Mouse (Mus musculus) hindbrain, embryonic 12.5 days (tissue): Measurements from ENCODE around the gene Rhob. TPM values are rescaled to one million over a fixed set of nuclear protein-coding genes. Genes with fewer than 3 reads are reported as not detected.

Experiments
- ATAC-seq: fragments of 200-750 bp; cut with Nextera tagmentation; 2 replicates; pipeline ENCODE4 v1.8.0; 2017; ENCODE audit warnings: moderate TSS enrichment; ENCODE audit not compliant: low FRiP score
- H3K27ac ChIP-seq: fragments of 300-500 bp; sonication (generic); 2 replicates; pipeline ENCODE4 v1.5.1; 2016; ENCODE audit warnings: mild to moderate bottlenecking
- H3K27me3 ChIP-seq: fragments of 300-500 bp; sonication (generic); 2 replicates; pipeline ENCODE4 v1.6.1; 2016; ENCODE audit warnings: mild to moderate bottlenecking
- H3K36me3 ChIP-seq: fragments of 300-500 bp; sonication (generic); 2 replicates; pipeline ENCODE4 v1.6.1; 2016; ENCODE audit warnings: mild to moderate bottlenecking
- H3K4me1 ChIP-seq: fragments of 300-500 bp; sonication (generic); 2 replicates; pipeline ENCODE4 v1.6.1; 2016
- H3K4me2 ChIP-seq: fragments of 300-500 bp; sonication (generic); replicated peaks from 2 replicates; pipeline ENCODE4 v1.6.1; 2016; ENCODE audit warnings: mild to moderate bottlenecking
- H3K4me3 ChIP-seq: fragments of 300-500 bp; sonication (generic); 2 replicates; pipeline ENCODE4 v1.5.1; 2016; ENCODE audit warnings: mild to moderate bottlenecking
- H3K9ac ChIP-seq: fragments of 300-500 bp; sonication (generic); 2 replicates; pipeline ENCODE4 v1.6.1; 2016; ENCODE audit warnings: mild to moderate bottlenecking, moderate library complexity
- H3K9me3 ChIP-seq: fragments of 300-500 bp; sonication (generic); replicated peaks from 2 replicates; pipeline ENCODE4 v1.6.1; 2016; ENCODE audit warnings: mild to moderate bottlenecking
- WGBS: fragments of 180-500 bp; shearing (Covaris S2); methylation state at CpG from one replicate; pipeline ENCODE4 v1.1.7; 2016; 5-methylcytosine and 5-hydroxymethylcytosine counted together
- polyA plus RNA-seq: library from polyadenylated mRNA; unstranded; fragments of >200 nt; fragmentation: Nextera tagmentation; extraction: Ambion mirVana; gene quantifications from 2 replicates; pipeline ENCODE4 v1.2.1, GENCODE M21; 2016

Gene Rhob
- polyA plus RNA-seq, 1 experiment from 2014 or later: 75.4 TPM

DNA sequence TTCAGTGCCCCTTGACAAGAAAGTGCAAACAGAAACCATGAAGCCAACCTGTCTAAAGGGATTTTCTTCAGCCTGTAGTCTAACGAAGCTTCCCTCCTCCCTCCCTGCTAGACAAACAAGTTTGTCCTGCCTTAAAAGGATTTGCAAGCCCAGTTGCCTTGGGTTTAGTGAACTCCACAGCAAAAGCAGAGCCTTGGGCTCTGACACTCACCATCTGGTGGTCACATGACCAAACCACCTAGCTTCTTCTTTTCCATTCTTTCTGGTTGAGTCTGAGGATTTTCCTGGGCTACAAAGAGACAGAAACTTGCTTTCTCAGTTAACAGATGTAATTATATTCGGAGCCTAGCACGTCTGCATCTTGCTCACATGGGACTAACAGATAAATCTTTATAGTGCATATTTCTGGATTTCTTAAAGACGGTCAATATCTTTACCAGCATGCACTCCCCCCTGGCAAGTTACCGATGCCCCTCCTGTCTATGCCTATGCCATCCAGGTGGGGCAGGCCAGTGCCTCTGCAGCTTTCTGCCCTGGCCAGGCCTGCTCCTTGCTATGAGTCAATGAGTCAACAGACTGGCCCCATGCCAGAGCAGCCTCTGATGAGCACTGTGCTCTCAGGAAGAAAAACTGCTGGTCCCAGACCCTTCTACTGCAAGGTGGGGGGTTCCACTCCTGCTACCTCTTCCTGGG lies 11.7 kb downstream of the Rhob start:
- no peak for ATAC-seq
- Histone ChIP-seq H3K27me3 (no peaks in the 10 kb centered on the region), H3K27ac (no peak overlapping the region), H3K4me3 (no peak overlapping the region), H3K4me1 (0 out of 2 replicates have a peak, but pooled peaks cover 2% of the 10 kb centered on the region), H3K9ac (no peak overlapping the region), H3K4me2 (no peak overlapping the region), H3K36me3 (no peaks in the 10 kb centered on the region), H3K9me3 (no peaks in the 10 kb centered on the region)
- WGBS: 75% methylated on average over 5 of the region's 5 CpGs

GRCm38 (mm10) chr12:8487281-8487680 lies 12.5 kb downstream of the Rhob start:
- Histone ChIP-seq H3K4me3 (no peak overlapping the region), H3K9ac (no peak overlapping the region), H3K9me3 (no peaks in the 10 kb centered on the region), H3K36me3 (no peaks in the 10 kb centered on the region), H3K27me3 (no peaks in the 10 kb centered on the region), H3K4me2 (no peak overlapping the region), H3K27ac (no peak overlapping the region), H3K4me1 (0 out of 2 replicates have a peak, but pooled peaks cover 2% of the 10 kb centered on the region)
- 83% methylated on average over 1 of the region's 1 CpGs for WGBS
- ATAC-seq: no peak

- no peak overlapping the region for H3K4me3 ChIP-seq
- no peak overlapping the region for H3K27ac ChIP-seq
- H3K27me3 ChIP-seq: no peaks in the 10 kb centered on the region
- H3K4me2 ChIP-seq: no peak overlapping the region
- no peak for ATAC-seq
- 0 out of 2 replicates have a peak, but pooled peaks cover 2% of the 10 kb centered on the region for H3K4me1 ChIP-seq
- H3K9ac ChIP-seq: no peak overlapping the region
- no peaks in the 10 kb centered on the region for H3K36me3 ChIP-seq
- H3K9me3 ChIP-seq: no peaks in the 10 kb centered on the region
- 80% methylated on average over 7 of the region's 7 CpGs for WGBS
Observed at GRCm38 (mm10) chr12:8485247-8485646, 14.6 kb downstream of the Rhob start.

GRCm38 (mm10) chr12:8482169-8482568 lies 17.6 kb downstream of the Rhob start:
- H3K27ac ChIP-seq: no peak overlapping the region
- ATAC-seq: no peak
- WGBS: 80% methylated on average over 2 of the region's 2 CpGs

GRCm38 (mm10) chr12:8474836-8475387 lies 24.9 kb downstream of the Rhob start:
- 37% methylated on average over 6 of the region's 6 CpGs for WGBS
- no peaks in the 10 kb centered on the region for H3K36me3 ChIP-seq
- no peak overlapping the region for H3K9ac ChIP-seq
- H3K4me2 ChIP-seq: no peak overlapping the region
- H3K4me1 ChIP-seq: peaks cover 5% of the 10 kb centered on the region
- no peaks in the 10 kb centered on the region for H3K27me3 ChIP-seq
- H3K27ac ChIP-seq: no peak overlapping the region
- H3K4me3 ChIP-seq: no peak overlapping the region
- no peak for ATAC-seq
- H3K9me3 ChIP-seq: no peaks in the 10 kb centered on the region

More at GRCm38 (mm10) chr12:8482169-8482568, 17.6 kb downstream of the Rhob start:
- no peak overlapping the region for H3K4me3 ChIP-seq
- H3K9me3 ChIP-seq: no peaks in the 10 kb centered on the region
- no peaks in the 10 kb centered on the region for H3K36me3 ChIP-seq
- H3K9ac ChIP-seq: no peak overlapping the region
- H3K4me1 ChIP-seq: no peaks in the 10 kb centered on the region
- H3K4me2 ChIP-seq: no peak overlapping the region
- no peaks in the 10 kb centered on the region for H3K27me3 ChIP-seq

GRCm38 (mm10) chr12:8472591-8473358 lies 27.0 kb downstream of the Rhob start:
- H3K4me3 ChIP-seq: no peak overlapping the region
- no peak for ATAC-seq
- no peak overlapping the region for H3K9ac ChIP-seq
- peaks cover 7% of the 10 kb centered on the region for H3K4me1 ChIP-seq
- 81% methylated on average over 7 of the region's 7 CpGs for WGBS
- H3K27ac ChIP-seq: no peak overlapping the region
- no peaks in the 10 kb centered on the region for H3K9me3 ChIP-seq
- no peak overlapping the region for H3K4me2 ChIP-seq
- no peaks in the 10 kb centered on the region for H3K36me3 ChIP-seq
- H3K27me3 ChIP-seq: no peaks in the 10 kb centered on the region

DNA sequence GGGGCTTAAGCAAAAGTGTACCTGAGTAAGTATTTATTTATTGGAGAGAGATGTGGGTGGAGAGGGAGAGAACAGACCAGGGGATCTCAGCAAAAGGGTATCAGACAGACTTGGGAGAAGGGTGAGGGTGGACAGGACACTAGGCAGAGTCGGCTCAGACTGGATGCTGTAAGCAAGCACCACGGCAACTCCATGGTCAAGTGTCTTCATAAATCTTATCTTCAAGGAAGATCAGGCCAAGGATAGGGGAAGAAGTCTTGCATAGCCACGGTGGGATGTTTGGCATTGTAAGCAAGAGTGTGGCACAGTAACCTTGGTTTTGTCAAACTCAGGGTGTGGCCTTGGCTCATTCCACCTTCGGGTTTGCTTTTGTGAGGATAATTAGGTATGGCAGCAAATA lies 27.8 kb downstream of the Rhob start:
- H3K27me3 ChIP-seq: no peaks in the 10 kb centered on the region
- peaks cover 11% of the 10 kb centered on the region for H3K4me1 ChIP-seq
- no peak overlapping the region for H3K4me2 ChIP-seq
- H3K27ac ChIP-seq: no peak overlapping the region
- no peaks in the 10 kb centered on the region for H3K36me3 ChIP-seq
- H3K4me3 ChIP-seq: no peak overlapping the region
- H3K9me3 ChIP-seq: no peaks in the 10 kb centered on the region
- ATAC-seq: no peak
- WGBS: 83% methylated on average over 4 of the region's 4 CpGs
- H3K9ac ChIP-seq: no peak overlapping the region

DNA sequence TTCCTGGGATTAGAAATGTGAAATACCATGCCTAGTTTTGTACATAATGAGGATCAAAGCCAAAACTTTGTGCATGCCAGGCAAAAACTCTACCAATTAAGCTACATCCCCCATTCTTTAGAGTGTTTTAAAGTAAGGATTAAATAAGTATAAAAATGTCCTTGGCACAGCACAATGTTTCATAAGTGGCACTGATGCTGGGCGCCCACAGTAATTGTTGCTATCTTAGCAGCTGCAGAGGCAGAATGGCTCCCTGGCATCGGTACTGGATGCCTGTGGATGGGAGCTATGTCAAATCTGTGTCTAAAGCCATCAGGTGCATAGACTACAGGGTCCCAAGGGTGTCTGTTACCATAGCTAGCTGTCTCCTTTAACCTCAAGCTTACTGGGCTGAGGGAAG lies 28.8 kb downstream of the Rhob start:
- Histone ChIP-seq H3K4me3 (no peak overlapping the region), H3K27ac (no peak overlapping the region), H3K4me1 (peaks cover 12% of the 10 kb centered on the region), H3K27me3 (no peaks in the 10 kb centered on the region), H3K36me3 (no peaks in the 10 kb centered on the region), H3K4me2 (no peak overlapping the region), H3K9me3 (no peaks in the 10 kb centered on the region), H3K9ac (no peak overlapping the region)
- no peak for ATAC-seq
- WGBS: 86% methylated on average over 2 of the region's 2 CpGs

DNA sequence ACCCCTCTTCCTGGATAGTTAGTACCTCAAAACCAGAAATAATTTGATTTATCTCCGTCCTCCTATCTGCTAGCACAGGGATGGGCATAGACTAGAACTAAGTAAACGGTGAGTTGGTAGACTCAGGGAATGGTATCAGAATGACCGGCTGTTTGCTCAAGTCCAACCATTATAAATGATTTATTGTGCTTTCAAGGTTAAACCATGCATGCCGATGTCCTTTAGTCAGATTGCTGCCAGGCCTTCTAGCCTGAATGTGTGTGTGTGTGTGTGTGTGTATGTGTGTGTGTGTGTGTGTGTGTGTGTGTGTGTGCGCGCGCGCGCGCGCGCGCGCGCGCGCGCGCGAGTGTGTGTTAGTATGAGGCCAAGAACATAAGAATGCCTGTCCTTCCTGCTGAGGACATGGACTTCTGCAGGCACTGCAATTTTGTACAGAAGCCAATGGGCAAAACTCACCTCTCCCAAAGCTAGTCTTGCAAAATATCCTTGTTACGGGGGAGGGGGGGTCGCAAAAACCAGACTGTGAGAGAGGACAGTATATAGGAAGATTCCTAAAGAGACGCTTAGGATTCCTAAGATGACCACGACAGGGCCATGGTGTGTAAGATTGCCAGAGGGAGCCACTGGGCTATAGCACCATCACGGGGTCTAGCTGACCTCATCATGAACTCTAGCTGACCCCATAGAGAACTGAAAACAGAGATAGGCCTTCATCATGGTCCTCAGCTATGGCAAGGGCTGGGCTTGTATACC lies 29.9 kb downstream of the Rhob start:
- no peak for ATAC-seq
- 92% methylated on average over 25 of the region's 25 CpGs for WGBS
- Histone ChIP-seq H3K4me3 (no peak overlapping the region), H3K9me3 (no peaks in the 10 kb centered on the region), H3K27me3 (peaks cover 4% of the 10 kb centered on the region; the same call in 1 of the 2 replicates), H3K4me2 (no peak overlapping the region), H3K36me3 (no peaks in the 10 kb centered on the region), H3K4me1 (peaks cover 7% of the 10 kb centered on the region), H3K9ac (no peak overlapping the region), H3K27ac (no peak overlapping the region)

- Histone ChIP-seq H3K4me2 (no peak overlapping the region), H3K36me3 (no peaks in the 10 kb centered on the region), H3K9ac (no peak overlapping the region), H3K4me1 (peaks cover 9% of the 10 kb centered on the region; the same call in 1 of the 2 replicates), H3K4me3 (no peak overlapping the region), H3K27me3 (peaks cover 4% of the 10 kb centered on the region; the same call in 1 of the 2 replicates), H3K27ac (no peak overlapping the region), H3K9me3 (no peaks in the 10 kb centered on the region)
- ATAC-seq: no peak
Observed at GRCm38 (mm10) chr12:8468221-8468865, 31.5 kb downstream of the Rhob start.

GRCm38 (mm10) chr12:8467029-8467924 lies 32.5 kb downstream of the Rhob start:
- Histone ChIP-seq H3K4me1 (peaks cover 9% of the 10 kb centered on the region; the same call in 1 of the 2 replicates), H3K36me3 (no peaks in the 10 kb centered on the region), H3K27ac (no peak overlapping the region), H3K4me2 (no peak overlapping the region), H3K9me3 (no peaks in the 10 kb centered on the region), H3K9ac (no peak overlapping the region), H3K27me3 (peaks cover 4% of the 10 kb centered on the region; the same call in 1 of the 2 replicates), H3K4me3 (no peak overlapping the region)
- 63% methylated on average over 12 of the region's 12 CpGs for WGBS
- no peak for ATAC-seq
